Mouse (Mus musculus) C2C12 (cell line): ENCODE data around the gene Pfdn2. TPM values are rescaled to one million over a fixed set of nuclear protein-coding genes. Genes with fewer than 3 reads are reported as not detected.

ENCODE experiments used
- H3K27me3 ChIP-seq: one replicate; pipeline ENCODE4 v1.6.1; 2011; ENCODE audit not compliant: control insufficient read depth, insufficient read depth, insufficient read length
- H3K36me3 ChIP-seq: one replicate; pipeline ENCODE4 v1.6.1; 2011; ENCODE audit not compliant: control insufficient read depth, insufficient read depth
- H3K4me3 ChIP-seq: one replicate; pipeline ENCODE4 v1.5.1; 2011; ENCODE audit warnings: mild to moderate bottlenecking, control low read depth; ENCODE audit not compliant: poor library complexity, insufficient read depth, severe bottlenecking
- H3K79me2 ChIP-seq: one replicate; pipeline ENCODE4 v1.6.1; 2011; ENCODE audit not compliant: control insufficient read depth, insufficient read depth
- H3K79me3 ChIP-seq: one replicate; pipeline ENCODE4 v1.6.1; 2011; ENCODE audit warnings: low read depth, control low read depth
- H3ac ChIP-seq: one replicate; pipeline ENCODE3; 2011; ENCODE audit warnings: low read depth; ENCODE audit not compliant: control insufficient read depth, insufficient read length
- CEBPB ChIP-seq: IDR thresholded peaks from one replicate; pipeline ENCODE4 v1.6.1; 2011; ENCODE audit warnings: low read depth, mild to moderate bottlenecking, control low read depth, moderate library complexity
- CTCF ChIP-seq: IDR thresholded peaks from one replicate; pipeline ENCODE4 v1.5.1; 2011; ENCODE audit not compliant: control insufficient read depth, insufficient read depth, insufficient read length
- FOSL1 ChIP-seq: IDR thresholded peaks from one replicate; pipeline ENCODE4 v1.8.0; 2011; ENCODE audit warnings: mild to moderate bottlenecking, low read length; ENCODE audit not compliant: poor library complexity, insufficient read depth, severe bottlenecking
- MAX ChIP-seq: IDR thresholded peaks from one replicate; pipeline ENCODE4 v1.6.1; 2011; ENCODE audit warnings: mild to moderate bottlenecking, control low read depth
- MYOD1 ChIP-seq: IDR thresholded peaks from one replicate; pipeline ENCODE4 v1.6.1; 2011; ENCODE audit warnings: low read depth; ENCODE audit not compliant: control insufficient read depth, insufficient read length
- MYOG ChIP-seq: IDR thresholded peaks from one replicate; pipeline ENCODE4 v1.6.1; 2011; ENCODE audit not compliant: control insufficient read depth, insufficient read length; ENCODE audit errors: extremely low read depth
- USF1 ChIP-seq: IDR thresholded peaks from one replicate; pipeline ENCODE4 v1.6.1; 2011; ENCODE audit warnings: low read depth, mild to moderate bottlenecking, control low read depth, moderate library complexity
- polyA plus RNA-seq: library from polyadenylated mRNA; unstranded; fragments of >200 nt; fragmentation: generic; extraction: Trizol; gene quantifications from one replicate; pipeline ENCODE4 v1.2.1, GENCODE M21; 2012; ENCODE audit warnings: missing spikeins

The Pfdn2 gene
- polyA plus RNA-seq, 1 experiment: 90.9 TPM

GRCm38 (mm10) chr1:171344715-171345114 is 755 bp upstream of the Pfdn2 start:
- peaks cover 30% of the 10 kb centered on the region for H3K36me3 ChIP-seq
- TF ChIP-seq MYOG (no peak), MYOD1 (no peak), CTCF (no peak), FOSL1 (no peak), CEBPB (no peak), MAX (no peak), USF1 (no peak)
- H3K27me3 ChIP-seq: no peaks in the 10 kb centered on the region
- H3ac ChIP-seq: peak overlapping the region; percentile 18
- H3K4me3 ChIP-seq: peak overlapping the region; percentile 100
- peaks cover 56% of the 10 kb centered on the region for H3K79me2 ChIP-seq
- peaks cover 40% of the 10 kb centered on the region for H3K79me3 ChIP-seq

GRCm38 (mm10) chr1:171346095-171346450 is 603 bp downstream of the Pfdn2 start:
- peak overlapping the region; percentile 81 for H3ac ChIP-seq
- no peak for TF ChIP-seq MAX
- peak; percentile 83 for TF ChIP-seq USF1
- peaks cover 69% of the 10 kb centered on the region for H3K79me2 ChIP-seq
- H3K4me3 ChIP-seq: peak overlapping the region; percentile 100
- H3K79me3 ChIP-seq: peaks cover 53% of the 10 kb centered on the region
- peaks cover 17% of the 10 kb centered on the region for H3K36me3 ChIP-seq
- no peaks in the 10 kb centered on the region for H3K27me3 ChIP-seq

GRCm38 (mm10) chr1:171348665-171349064 is 3.2 kb downstream of the Pfdn2 start:
- Histone ChIP-seq H3K4me3 (no peak overlapping the region), H3K79me3 (peaks cover 77% of the 10 kb centered on the region), H3ac (no peak overlapping the region), H3K27me3 (no peaks in the 10 kb centered on the region), H3K79me2 (peaks cover 95% of the 10 kb centered on the region), H3K36me3 (no peaks in the 10 kb centered on the region)
- TF ChIP-seq USF1 (no peak), CEBPB (no peak), MYOG (no peak), MAX (no peak), MYOD1 (no peak), CTCF (no peak)

- H3ac ChIP-seq: no peak overlapping the region
- TF ChIP-seq FOSL1: no peak
- TF ChIP-seq CEBPB: no peak
- TF ChIP-seq MYOD1: no peak
- no peak for TF ChIP-seq MYOG
- TF ChIP-seq USF1: no peak
- TF ChIP-seq MAX: no peak
- no peak for TF ChIP-seq CTCF
- peaks cover 80% of the 10 kb centered on the region for H3K79me3 ChIP-seq
- H3K79me2 ChIP-seq: peaks cover 99% of the 10 kb centered on the region
- H3K4me3 ChIP-seq: no peak overlapping the region
- H3K36me3 ChIP-seq: no peaks in the 10 kb centered on the region
- no peaks in the 10 kb centered on the region for H3K27me3 ChIP-seq
Observed at GRCm38 (mm10) chr1:171349210-171349609, 3.7 kb downstream of the Pfdn2 start.

GRCm38 (mm10) chr1:171355812-171356340 is 10.4 kb downstream of the Pfdn2 start:
- Histone ChIP-seq H3K79me2 (peaks cover 58% of the 10 kb centered on the region), H3K36me3 (peaks cover 30% of the 10 kb centered on the region), H3K79me3 (peaks cover 39% of the 10 kb centered on the region), H3K4me3 (no peak overlapping the region), H3K27me3 (no peaks in the 10 kb centered on the region), H3ac (no peak overlapping the region)
- TF ChIP-seq CTCF (peak; percentile 25), MYOG (no peak)

- Histone ChIP-seq H3K79me3 (peaks cover 30% of the 10 kb centered on the region), H3K27me3 (no peaks in the 10 kb centered on the region), H3K36me3 (peaks cover 30% of the 10 kb centered on the region), H3K79me2 (peaks cover 48% of the 10 kb centered on the region), H3K4me3 (no peak overlapping the region), H3ac (no peak overlapping the region)
- TF ChIP-seq USF1 (no peak), MYOD1 (no peak), MAX (no peak), CTCF (no peak), FOSL1 (no peak), MYOG (no peak), CEBPB (no peak)
Observed at GRCm38 (mm10) chr1:171356814-171357213, 11.3 kb downstream of the Pfdn2 start.
